Mouse (Mus musculus): ENCODE measurements around the gene Abat. TPM values are rescaled to one million over a fixed set of nuclear protein-coding genes. Genes with fewer than 3 reads are reported as not detected.

Abat gene
- 38.7 and 41.6 TPM in 2 replicates for polyA plus RNA-seq (2014; fragmentation: Nextera tagmentation; extraction: Ambion mirVana)

- ATAC-seq (replicated peaks; ENCODE audit: low FRiP score, low TSS enrichment, low read depth) (peak; percentile 100), DNase-seq (ENCODE audit: low spot score) (peak; percentile 94)
- Histone ChIP-seq H3K36me3 (ENCODE audit: control insufficient read depth, insufficient read depth, low read length) (no peaks in the 10 kb centered on the region), H3K4me3 (ENCODE audit: low read depth, low read length) (peak within 1 kb of the TSS; percentile 53), H3K9me3 (ENCODE audit: control insufficient read depth, low read length) (no peaks in the 10 kb centered on the region), H3K27me3 (replicated peaks; ENCODE audit: control insufficient read depth, insufficient read depth, low read length) (no peaks in the 10 kb centered on the region), H3K27ac (ENCODE audit: low read depth) (peak within 1 kb of the TSS; percentile 24; the same call in 1 of the 2 replicates), H3K4me1 (replicated peaks; ENCODE audit: control insufficient read depth, insufficient read depth, low read length) (peaks cover 11% of the 10 kb centered on the region), H3K9ac (ENCODE audit: low read length) (peak within 1 kb of the TSS; percentile 57), H3K4me2 (ENCODE audit: low read length) (peak within 1 kb of the TSS; percentile 74)
- WGBS, result under 1% methylated on average over 46 of the region's 46 CpGs
Observed at GRCm38 (mm10) chr16:8513236-8513906, at the start of gene Abat. Gene Abat, plus strand, starts transcription at chr16:8513429.

- peak overlapping the region; percentile 46 for H3K4me3 ChIP-seq (ENCODE audit: low read depth, low read length)
- H3K4me2 ChIP-seq (ENCODE audit: low read length), result peak overlapping the region; percentile 68
- H3K27ac ChIP-seq (ENCODE audit: low read depth), result no peak overlapping the region
- H3K36me3 ChIP-seq (ENCODE audit: control insufficient read depth, insufficient read depth, low read length), result 0 out of 2 replicates have a peak, but pooled peaks cover 4% of the 10 kb centered on the region
- WGBS, result 74% methylated on average over 2 of the region's 2 CpGs
- no peak overlapping the region for H3K9ac ChIP-seq (ENCODE audit: low read length)
- no peak for DNase-seq (ENCODE audit: low spot score)
- peak; percentile 65 for ATAC-seq (replicated peaks; ENCODE audit: low FRiP score, low TSS enrichment, low read depth)
- no peaks in the 10 kb centered on the region for H3K9me3 ChIP-seq (ENCODE audit: control insufficient read depth, low read length)
- peaks cover 7% of the 10 kb centered on the region; the same call in 1 of the 2 replicates for H3K4me1 ChIP-seq (replicated peaks; ENCODE audit: control insufficient read depth, insufficient read depth, low read length)
- no peaks in the 10 kb centered on the region for H3K27me3 ChIP-seq (replicated peaks; ENCODE audit: control insufficient read depth, insufficient read depth, low read length)
Observed at GRCm38 (mm10) chr16:8470132-8470531, 43.1 kb upstream of the Abat start.

GRCm38 (mm10) chr16:8470603-8471481, 42.4 kb upstream of the Abat start, which contains the start of gene Mettl22:
Gene Mettl22, plus strand, starts transcription at chr16:8470788.
- H3K27me3 ChIP-seq (replicated peaks; ENCODE audit: control insufficient read depth, insufficient read depth, low read length), result no peaks in the 10 kb centered on the region
- peaks cover 7% of the 10 kb centered on the region; the same call in 1 of the 2 replicates for H3K4me1 ChIP-seq (replicated peaks; ENCODE audit: control insufficient read depth, insufficient read depth, low read length)
- 0 out of 2 replicates have a peak, but pooled peaks cover 4% of the 10 kb centered on the region for H3K36me3 ChIP-seq (ENCODE audit: control insufficient read depth, insufficient read depth, low read length)
- under 1% methylated on average over 48 of the region's 48 CpGs for WGBS
- DNase-seq (ENCODE audit: low spot score) (peak; percentile 92), ATAC-seq (replicated peaks; ENCODE audit: low FRiP score, low TSS enrichment, low read depth) (peak; percentile 99)
- peak within 1 kb of the TSS; percentile 68 for H3K4me2 ChIP-seq (ENCODE audit: low read length)
- peak within 1 kb of the TSS; percentile 46 for H3K4me3 ChIP-seq (ENCODE audit: low read depth, low read length)
- H3K27ac ChIP-seq (ENCODE audit: low read depth), result peak within 1 kb of the TSS; percentile 78
- no peaks in the 10 kb centered on the region for H3K9me3 ChIP-seq (ENCODE audit: control insufficient read depth, low read length)
- H3K9ac ChIP-seq (ENCODE audit: low read length), result peak within 1 kb of the TSS; percentile 74

GRCm38 (mm10) chr16:8487396-8488005, 25.7 kb upstream of the Abat start:
- Histone ChIP-seq H3K36me3 (ENCODE audit: control insufficient read depth, insufficient read depth, low read length) (peaks cover 42% of the 10 kb centered on the region), H3K4me1 (replicated peaks; ENCODE audit: control insufficient read depth, insufficient read depth, low read length) (no peaks in the 10 kb centered on the region), H3K27ac (ENCODE audit: low read depth) (no peak overlapping the region), H3K27me3 (replicated peaks; ENCODE audit: control insufficient read depth, insufficient read depth, low read length) (no peaks in the 10 kb centered on the region), H3K9ac (ENCODE audit: low read length) (no peak overlapping the region), H3K4me2 (ENCODE audit: low read length) (no peak overlapping the region), H3K4me3 (ENCODE audit: low read depth, low read length) (no peak overlapping the region), H3K9me3 (ENCODE audit: control insufficient read depth, low read length) (no peaks in the 10 kb centered on the region)
- DNase-seq (ENCODE audit: low spot score), result no peak
- ATAC-seq (replicated peaks; ENCODE audit: low FRiP score, low TSS enrichment, low read depth), result no peak
- WGBS, result 93% methylated on average over 9 of the region's 9 CpGs

- H3K9me3 ChIP-seq (ENCODE audit: control insufficient read depth, low read length), result no peaks in the 10 kb centered on the region
- H3K27me3 ChIP-seq (replicated peaks; ENCODE audit: control insufficient read depth, insufficient read depth, low read length), result no peaks in the 10 kb centered on the region
- DNase-seq (ENCODE audit: low spot score) (no peak), ATAC-seq (replicated peaks; ENCODE audit: low FRiP score, low TSS enrichment, low read depth) (no peak)
- WGBS, result 71% methylated on average over 5 of the region's 5 CpGs
- peaks cover 36% of the 10 kb centered on the region for H3K36me3 ChIP-seq (ENCODE audit: control insufficient read depth, insufficient read depth, low read length)
- no peak overlapping the region for H3K27ac ChIP-seq (ENCODE audit: low read depth)
- H3K4me2 ChIP-seq (ENCODE audit: low read length), result no peak overlapping the region
- no peak overlapping the region for H3K9ac ChIP-seq (ENCODE audit: low read length)
- H3K4me1 ChIP-seq (replicated peaks; ENCODE audit: control insufficient read depth, insufficient read depth, low read length), result no peaks in the 10 kb centered on the region
- H3K4me3 ChIP-seq (ENCODE audit: low read depth, low read length), result no peak overlapping the region
Observed at GRCm38 (mm10) chr16:8489340-8489739, 23.9 kb upstream of the Abat start.

GRCm38 (mm10) chr16:8491743-8492490, 21.3 kb upstream of the Abat start:
- Histone ChIP-seq H3K27ac (ENCODE audit: low read depth) (no peak overlapping the region), H3K9me3 (ENCODE audit: control insufficient read depth, low read length) (no peaks in the 10 kb centered on the region), H3K4me2 (ENCODE audit: low read length) (no peak overlapping the region), H3K9ac (ENCODE audit: low read length) (no peak overlapping the region), H3K36me3 (ENCODE audit: control insufficient read depth, insufficient read depth, low read length) (peaks cover 18% of the 10 kb centered on the region; the same call in 1 of the 2 replicates), H3K4me1 (replicated peaks; ENCODE audit: control insufficient read depth, insufficient read depth, low read length) (no peaks in the 10 kb centered on the region), H3K4me3 (ENCODE audit: low read depth, low read length) (no peak overlapping the region), H3K27me3 (replicated peaks; ENCODE audit: control insufficient read depth, insufficient read depth, low read length) (no peaks in the 10 kb centered on the region)
- DNase-seq (ENCODE audit: low spot score), result no peak
- 31% methylated on average over 13 of the region's 13 CpGs for WGBS
- 0 out of 2 replicates have a peak, but pooled peaks have one; percentile 41 for ATAC-seq (replicated peaks; ENCODE audit: low FRiP score, low TSS enrichment, low read depth)

GRCm38 (mm10) chr16:8494268-8494667, 19.0 kb upstream of the Abat start:
- no peak overlapping the region for H3K9ac ChIP-seq (ENCODE audit: low read length)
- no peaks in the 10 kb centered on the region for H3K4me1 ChIP-seq (replicated peaks; ENCODE audit: control insufficient read depth, insufficient read depth, low read length)
- ATAC-seq (replicated peaks; ENCODE audit: low FRiP score, low TSS enrichment, low read depth) (peak; percentile 70; the same call in 1 of the 2 replicates), DNase-seq (ENCODE audit: low spot score) (peak; percentile 75)
- H3K27ac ChIP-seq (ENCODE audit: low read depth), result no peak overlapping the region
- no peak overlapping the region for H3K4me3 ChIP-seq (ENCODE audit: low read depth, low read length)
- WGBS, result 20% methylated on average over 4 of the region's 4 CpGs
- no peaks in the 10 kb centered on the region for H3K9me3 ChIP-seq (ENCODE audit: control insufficient read depth, low read length)
- no peak overlapping the region for H3K4me2 ChIP-seq (ENCODE audit: low read length)
- no peaks in the 10 kb centered on the region for H3K27me3 ChIP-seq (replicated peaks; ENCODE audit: control insufficient read depth, insufficient read depth, low read length)
- H3K36me3 ChIP-seq (ENCODE audit: control insufficient read depth, insufficient read depth, low read length), result 0 out of 2 replicates have a peak, but pooled peaks cover 4% of the 10 kb centered on the region

GRCm38 (mm10) chr16:8496967-8497366, 16.3 kb upstream of the Abat start:
- Histone ChIP-seq H3K9me3 (ENCODE audit: control insufficient read depth, low read length) (no peaks in the 10 kb centered on the region), H3K4me2 (ENCODE audit: low read length) (no peak overlapping the region), H3K4me3 (ENCODE audit: low read depth, low read length) (no peak overlapping the region), H3K27me3 (replicated peaks; ENCODE audit: control insufficient read depth, insufficient read depth, low read length) (no peaks in the 10 kb centered on the region), H3K36me3 (ENCODE audit: control insufficient read depth, insufficient read depth, low read length) (no peaks in the 10 kb centered on the region), H3K27ac (ENCODE audit: low read depth) (no peak overlapping the region), H3K9ac (ENCODE audit: low read length) (no peak overlapping the region), H3K4me1 (replicated peaks; ENCODE audit: control insufficient read depth, insufficient read depth, low read length) (no peaks in the 10 kb centered on the region)
- no peak for ATAC-seq (replicated peaks; ENCODE audit: low FRiP score, low TSS enrichment, low read depth)
- WGBS, result 59% methylated on average over 2 of the region's 2 CpGs
- DNase-seq (ENCODE audit: low spot score), result no peak

Data from intestine, embryonic 14.5 days (tissue).